Mouse (Mus musculus) kidney, adult 18-20 months (tissue): ENCODE data around the gene Lsm7.

Experiments used
- DNase-seq: peaks from one replicate; pipeline ENCODE4 v3.0.0; 2021

The Lsm7 gene

GRCm38 (mm10) chr10:80854913-80855748, at the start of gene Lsm7, which contains the start of gene Sppl2b:
Lsm7 (minus strand) TSS chr10:80855209.
Sppl2b (plus strand) TSS chr10:80855275.
- peak; percentile 97 for DNase-seq

- DNase-seq: no peak
Measured at GRCm38 (mm10) chr10:80904709-80905108, 49.7 kb upstream of the Lsm7 start.

GRCm38 (mm10) chr10:80904004-80904693, 49.1 kb upstream of the Lsm7 start:
- DNase-seq: no peak

GRCm38 (mm10) chr10:80903282-80903681, 48.3 kb upstream of the Lsm7 start:
- DNase-seq: no peak

- DNase-seq: no peak
Measured at GRCm38 (mm10) chr10:80902273-80902940, 47.4 kb upstream of the Lsm7 start.

- DNase-seq: peak; percentile 28
Measured at GRCm38 (mm10) chr10:80901409-80902272, 46.6 kb upstream of the Lsm7 start.

- DNase-seq: peak; percentile 98
Measured at GRCm38 (mm10) chr10:80900318-80901247, 45.6 kb upstream of the Lsm7 start, which contains the start of gene Timm13. Timm13 (minus strand) TSS chr10:80900969.

- no peak for DNase-seq
Measured at GRCm38 (mm10) chr10:80899591-80900317, 44.7 kb upstream of the Lsm7 start.

- no peak for DNase-seq
Measured at GRCm38 (mm10) chr10:80899074-80899473, 44.1 kb upstream of the Lsm7 start.

- DNase-seq: no peak
Measured at GRCm38 (mm10) chr10:80897861-80898510, 43.0 kb upstream of the Lsm7 start.

GRCm38 (mm10) chr10:80896581-80897485, 41.8 kb upstream of the Lsm7 start:
- DNase-seq: no peak

- DNase-seq: no peak
Measured at GRCm38 (mm10) chr10:80895697-80896096, 40.7 kb upstream of the Lsm7 start.

GRCm38 (mm10) chr10:80895100-80895499, 40.1 kb upstream of the Lsm7 start:
- no peak for DNase-seq

- DNase-seq: peak; percentile 83
Measured at GRCm38 (mm10) chr10:80887181-80887580, 32.2 kb upstream of the Lsm7 start.

GRCm38 (mm10) chr10:80881301-80881700, 26.3 kb upstream of the Lsm7 start:
- peak; percentile 84 for DNase-seq

- no peak for DNase-seq
Measured at GRCm38 (mm10) chr10:80880901-80881300, 25.9 kb upstream of the Lsm7 start.

GRCm38 (mm10) chr10:80880131-80880641, 25.2 kb upstream of the Lsm7 start:
- peak; percentile 71 for DNase-seq

- DNase-seq: no peak
Measured at GRCm38 (mm10) chr10:80876594-80876993, 21.6 kb upstream of the Lsm7 start.

- DNase-seq: peak; percentile 71
Measured at GRCm38 (mm10) chr10:80876028-80876427, 21.0 kb upstream of the Lsm7 start.
